In the genomic region with DNA sequence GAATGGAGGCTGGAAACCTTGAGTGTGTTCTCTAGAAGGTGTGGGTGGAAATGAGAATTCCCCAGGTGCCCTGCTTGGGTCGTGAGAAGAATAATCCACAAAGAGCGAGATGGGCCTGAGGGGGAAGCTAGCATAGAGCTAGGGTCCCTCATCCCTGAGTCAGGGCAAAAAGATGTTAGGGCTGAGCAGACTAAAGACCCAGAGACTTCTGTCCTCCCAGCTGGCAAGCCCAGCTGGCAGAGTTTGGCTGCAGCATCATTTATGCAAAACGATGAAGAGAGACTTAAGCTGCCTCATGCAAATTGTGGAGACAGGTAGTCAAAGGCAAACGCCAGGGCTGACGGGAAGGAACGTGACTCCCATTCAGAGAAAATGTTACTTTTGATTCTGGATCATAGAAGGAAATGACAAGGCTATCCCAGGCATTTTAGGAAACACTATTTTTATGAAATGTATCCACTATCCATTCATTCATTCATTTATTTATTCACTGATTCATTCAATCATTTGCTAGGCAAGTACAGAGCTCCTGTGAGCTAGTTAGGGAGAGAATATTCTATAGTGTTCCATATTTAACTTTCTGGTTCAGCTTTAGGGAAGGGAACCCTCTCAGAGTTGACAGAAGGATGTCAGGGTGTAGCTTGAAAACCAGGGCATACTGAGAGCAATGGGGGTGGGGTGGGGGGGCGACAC, we compare ENCODE assay signal across 17 mouse cellular contexts.
DNase-seq lines count a peak whose midpoint lies in the region; ATAC-seq and TF ChIP-seq lines count a peak whose summit lies in the region.
"Had no signal": no experiment of that assay in that cellular context is flagged by ENCODE, and none has a peak within 500 bp of the region (broad histone marks: within the 10 kb centered on the region; RNA-seq: fewer than 3 reads in every experiment).

No protein-coding gene starts in this region.

- TF ChIP-seq POLR2A in brain, embryonic 14.5 days (IDR thresholded peaks at IDR 0.05; ENCODE audit: borderline replicate concordance, extremely low read depth, insufficient read depth, insufficient read length, poor library complexity, severe bottlenecking): no peak

- TF ChIP-seq CTCF in hindbrain, postnatal 0 days (IDR thresholded peaks at IDR 0.05; ENCODE audit: low read depth): no peak
- TF ChIP-seq CTCF in brain, embryonic 14.5 days (IDR thresholded peaks at IDR 0.05; ENCODE audit: borderline replicate concordance, extremely low read depth, insufficient read depth, insufficient read length): no peak

- H3K9me3 ChIP-seq in forebrain, embryonic 13.5 days (replicated peaks): no peaks in the 10 kb centered on the region
- H3K9me3 ChIP-seq in forebrain, embryonic 12.5 days: no peaks in the 10 kb centered on the region
- no peaks in the 10 kb centered on the region for H3K9me3 ChIP-seq in hindbrain, postnatal 0 days (ENCODE audit: low read length)
- H3K9me3 ChIP-seq in hindbrain, embryonic 12.5 days (replicated peaks): no peaks in the 10 kb centered on the region
- H3K9me3 ChIP-seq: embryonic facial prominence, embryonic 15.5 days; kidney, embryonic 15.5 days; limb, embryonic 12.5 days; liver, embryonic 15.5 days had no signal

- peak; percentile 47 for DNase-seq in hindbrain, postnatal 0 days (ENCODE audit: low spot score)
- DNase-seq in brain, embryonic 14.5 days (ENCODE audit: low read depth): peak; percentile 85
- DNase-seq in thymus, postnatal 25 days: no peak
- DNase-seq in spleen, postnatal 4 days (ENCODE audit: low spot score in 2 of 2): no peak
- DNase-seq: adrenal gland, postnatal 10 days; cerebellum, adult 9-10 months; lung, postnatal 10 days; thymus, adult 18-20 months had no signal

- 38% methylated on average over 7 of the region's 7 CpGs for WGBS in forebrain, embryonic 13.5 days
- WGBS in forebrain, embryonic 12.5 days: 43% methylated on average over 7 of the region's 7 CpGs
- 35% methylated on average over 7 of the region's 7 CpGs for WGBS in hindbrain, postnatal 0 days
- 53% methylated on average over 7 of the region's 7 CpGs for WGBS in hindbrain, embryonic 12.5 days

- H3K27ac ChIP-seq in forebrain, embryonic 13.5 days: peak overlapping the region; percentile 53; the same call in 1 of the 2 replicates
- no peak overlapping the region for H3K27ac ChIP-seq in forebrain, embryonic 12.5 days
- no peak overlapping the region for H3K27ac ChIP-seq in hindbrain, postnatal 0 days
- H3K27ac ChIP-seq in hindbrain, embryonic 12.5 days: no peak overlapping the region
- H3K27ac ChIP-seq: embryonic facial prominence, embryonic 15.5 days; kidney, embryonic 15.5 days; limb, embryonic 12.5 days; liver, embryonic 15.5 days had no signal

- H3K4me1 ChIP-seq in forebrain, embryonic 13.5 days: peaks cover 27% of the 10 kb centered on the region
- H3K4me1 ChIP-seq in forebrain, embryonic 12.5 days: peaks cover 26% of the 10 kb centered on the region
- peaks cover 19% of the 10 kb centered on the region for H3K4me1 ChIP-seq in hindbrain, postnatal 0 days (ENCODE audit: insufficient read depth, low read length)
- peaks cover 3% of the 10 kb centered on the region; the same call in 1 of the 2 replicates for H3K4me1 ChIP-seq in hindbrain, embryonic 12.5 days
- H3K4me1 ChIP-seq: kidney, embryonic 15.5 days; liver, embryonic 15.5 days had no signal

- no peak overlapping the region for H3K4me3 ChIP-seq in forebrain, embryonic 13.5 days
- H3K4me3 ChIP-seq in forebrain, embryonic 12.5 days (replicated peaks): no peak overlapping the region
- H3K4me3 ChIP-seq in hindbrain, postnatal 0 days (ENCODE audit: low read length): no peak overlapping the region
- H3K4me3 ChIP-seq in hindbrain, embryonic 12.5 days: no peak overlapping the region
- H3K4me3 ChIP-seq: embryonic facial prominence, embryonic 15.5 days; kidney, embryonic 15.5 days; limb, embryonic 12.5 days; liver, embryonic 15.5 days had no signal

- H3K9ac ChIP-seq in forebrain, embryonic 13.5 days: no peak overlapping the region
- H3K9ac ChIP-seq in forebrain, embryonic 12.5 days: no peak overlapping the region
- H3K9ac ChIP-seq in hindbrain, postnatal 0 days (replicated peaks; ENCODE audit: low read length): no peak overlapping the region
- H3K9ac ChIP-seq in hindbrain, embryonic 12.5 days: no peak overlapping the region
- H3K9ac ChIP-seq: embryonic facial prominence, embryonic 15.5 days; kidney, embryonic 15.5 days; limb, embryonic 12.5 days; liver, embryonic 15.5 days had no signal

- no peak overlapping the region for H3K4me2 ChIP-seq in forebrain, embryonic 13.5 days
- no peak overlapping the region for H3K4me2 ChIP-seq in forebrain, embryonic 12.5 days
- no peak overlapping the region for H3K4me2 ChIP-seq in hindbrain, postnatal 0 days (ENCODE audit: low read depth, low read length)
- H3K4me2 ChIP-seq in hindbrain, embryonic 12.5 days (replicated peaks): no peak overlapping the region
- H3K4me2 ChIP-seq: embryonic facial prominence, embryonic 15.5 days; heart, embryonic 11.5 days; kidney, embryonic 15.5 days; limb, embryonic 12.5 days; liver, embryonic 15.5 days had no signal

- ATAC-seq in forebrain, embryonic 13.5 days: peak; percentile 69
- ATAC-seq in forebrain, embryonic 12.5 days (ENCODE audit: low FRiP score): no peak; the same call in 1 of the 2 replicates
- no peak for ATAC-seq in hindbrain, postnatal 0 days
- no peak for ATAC-seq in hindbrain, embryonic 12.5 days (ENCODE audit: low FRiP score)
- ATAC-seq in neutrophil, adult 5-6 weeks (ENCODE audit: extremely low read depth, insufficient number of reproducible peaks, low FRiP score, poor library complexity, severe bottlenecking): peak; percentile 43; the same call in 1 of the 2 replicates

- H3K36me3 ChIP-seq in forebrain, embryonic 13.5 days (ENCODE audit: poor library complexity, severe bottlenecking): no peaks in the 10 kb centered on the region
- H3K36me3 ChIP-seq in forebrain, embryonic 12.5 days (replicated peaks): no peaks in the 10 kb centered on the region
- H3K36me3 ChIP-seq in hindbrain, postnatal 0 days (ENCODE audit: insufficient read depth, low read length): no peaks in the 10 kb centered on the region
- H3K36me3 ChIP-seq in hindbrain, embryonic 12.5 days: no peaks in the 10 kb centered on the region
- H3K36me3 ChIP-seq: embryonic facial prominence, embryonic 15.5 days; kidney, embryonic 15.5 days; limb, embryonic 12.5 days; liver, embryonic 15.5 days had no signal

- H3K27me3 ChIP-seq in forebrain, embryonic 13.5 days: no peaks in the 10 kb centered on the region
- no peaks in the 10 kb centered on the region for H3K27me3 ChIP-seq in forebrain, embryonic 12.5 days
- H3K27me3 ChIP-seq in hindbrain, postnatal 0 days (ENCODE audit: insufficient read depth, low read length): no peaks in the 10 kb centered on the region
- 0 out of 2 replicates have a peak, but pooled peaks cover 3% of the 10 kb centered on the region for H3K27me3 ChIP-seq in hindbrain, embryonic 12.5 days
- H3K27me3 ChIP-seq: embryonic facial prominence, embryonic 15.5 days; kidney, embryonic 15.5 days; limb, embryonic 12.5 days; liver, embryonic 15.5 days had no signal

Comparison
In these comparisons a context has a peak if more than half of its experiments do, and no peak if none do; other contexts are left out.
1. ATAC-seq: peak in forebrain, embryonic 13.5 days (single experiment) and neutrophil, adult 5-6 weeks (single experiment); none in forebrain, embryonic 12.5 days (single experiment), hindbrain, postnatal 0 days (single experiment) and hindbrain, embryonic 12.5 days (single experiment).
2. DNase-seq: peak in hindbrain, postnatal 0 days (single experiment) and brain, embryonic 14.5 days (single experiment); none in thymus, postnatal 25 days (single experiment) and spleen, postnatal 4 days (0 of 2).